Mouse (Mus musculus): ENCODE data around the gene St6galnac3.

The St6galnac3 gene

DNA sequence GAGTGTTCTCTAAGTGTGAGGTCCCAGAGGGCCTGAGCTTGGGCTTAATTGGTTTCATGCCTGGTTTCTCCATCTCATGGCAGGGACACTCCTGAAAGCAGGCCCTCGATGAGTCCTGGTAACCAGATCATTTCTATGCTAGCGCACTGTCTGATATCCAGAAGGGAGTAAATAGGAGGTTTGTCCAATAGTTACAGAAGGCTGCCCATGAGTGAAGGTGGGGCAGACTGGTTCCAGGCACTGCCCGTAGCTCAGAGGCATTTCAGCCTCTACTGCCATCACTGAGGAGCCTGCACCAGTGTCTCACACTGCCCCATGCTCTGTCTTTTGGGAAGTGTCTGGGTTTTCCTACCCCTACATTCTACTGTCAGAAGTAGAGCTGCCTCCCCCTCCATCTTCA, 72.1 kb downstream of the St6galnac3 start:
- DNase-seq (ENCODE audit: inconsistent ontology term) = no peak

DNA sequence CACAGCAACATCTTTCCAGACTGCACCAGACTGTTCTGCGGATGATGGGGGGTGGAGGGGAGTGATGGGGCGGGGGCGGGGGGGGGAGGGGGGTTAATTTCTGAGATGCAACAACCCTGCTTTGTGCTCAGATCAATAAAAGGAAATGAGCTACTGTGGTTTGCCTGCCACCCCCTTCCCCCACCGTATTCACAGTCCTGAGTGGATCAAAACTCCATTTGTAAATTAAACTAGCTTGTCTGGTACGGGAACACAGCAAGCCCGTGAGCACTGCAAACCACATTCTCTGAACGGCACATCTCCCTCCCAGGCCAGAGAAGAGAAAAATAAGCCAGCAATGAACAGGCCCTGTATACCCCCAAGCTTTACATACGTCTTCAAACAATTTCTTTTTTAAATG, 76.3 kb downstream of the St6galnac3 start:
- no peak for DNase-seq (ENCODE audit: inconsistent ontology term)

GRCm38 (mm10) chr3:153645803-153646202, 79.2 kb downstream of the St6galnac3 start:
- DNase-seq (ENCODE audit: inconsistent ontology term) = no peak

DNA sequence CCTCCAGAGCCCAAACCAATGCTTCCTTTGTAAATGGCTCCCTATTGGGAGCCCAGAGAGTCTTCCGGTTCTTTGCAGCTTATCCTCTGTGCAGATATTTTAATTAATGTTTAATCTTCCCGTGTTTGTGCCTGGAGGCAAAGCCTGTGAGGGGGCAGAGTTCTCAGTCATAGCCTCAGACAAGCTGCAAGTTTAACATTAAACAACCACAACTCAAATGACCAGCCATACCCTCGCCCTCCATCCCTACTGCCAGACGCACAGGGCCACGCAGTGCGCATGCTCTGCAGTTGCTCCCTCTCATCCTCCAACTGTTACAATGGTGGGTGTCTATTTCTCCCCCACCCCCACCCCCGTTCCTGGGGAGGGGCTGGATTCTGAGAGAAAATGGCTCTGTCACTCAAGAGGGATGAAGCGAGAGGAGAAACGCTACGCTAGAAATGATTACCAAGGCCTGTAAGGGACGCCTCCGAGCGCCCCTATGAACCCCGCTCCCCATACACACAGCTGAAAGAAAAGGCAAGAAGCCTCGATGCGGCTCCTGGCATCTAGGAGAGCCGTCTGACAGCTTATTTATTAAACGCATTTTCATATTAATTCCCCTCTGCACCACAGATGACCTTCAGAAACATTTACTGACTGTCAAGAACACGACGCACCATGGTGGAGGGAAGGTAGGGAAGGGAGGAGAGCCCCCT, 81.0 kb downstream of the St6galnac3 start:
- DNase-seq (ENCODE audit: inconsistent ontology term) = no peak

DNA sequence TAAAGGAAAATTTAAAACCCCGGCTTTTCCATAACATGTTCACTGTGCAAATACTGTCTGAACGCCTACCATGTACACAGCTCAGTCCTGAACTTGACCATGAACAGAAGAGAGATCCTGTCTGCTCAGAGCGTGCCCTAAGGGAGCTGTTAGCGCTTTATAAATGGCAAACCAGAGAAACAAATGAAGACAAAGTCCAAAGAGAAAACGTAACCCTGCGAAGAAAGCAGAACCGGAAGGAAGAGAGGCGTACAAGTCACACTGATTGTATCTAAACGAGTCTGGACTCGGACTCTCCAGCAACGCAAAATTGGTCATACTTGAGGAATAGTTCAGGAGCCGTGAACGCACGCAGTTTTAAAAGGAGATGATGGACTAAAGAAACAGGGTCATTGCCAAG, 82.1 kb downstream of the St6galnac3 start:
- DNase-seq (ENCODE audit: inconsistent ontology term) = no peak

GRCm38 (mm10) chr3:153641805-153642204, 83.2 kb downstream of the St6galnac3 start:
- no peak for DNase-seq (ENCODE audit: inconsistent ontology term)

- DNase-seq (ENCODE audit: inconsistent ontology term) = no peak
Observed at GRCm38 (mm10) chr3:153637336-153637735, 87.6 kb downstream of the St6galnac3 start.

DNA sequence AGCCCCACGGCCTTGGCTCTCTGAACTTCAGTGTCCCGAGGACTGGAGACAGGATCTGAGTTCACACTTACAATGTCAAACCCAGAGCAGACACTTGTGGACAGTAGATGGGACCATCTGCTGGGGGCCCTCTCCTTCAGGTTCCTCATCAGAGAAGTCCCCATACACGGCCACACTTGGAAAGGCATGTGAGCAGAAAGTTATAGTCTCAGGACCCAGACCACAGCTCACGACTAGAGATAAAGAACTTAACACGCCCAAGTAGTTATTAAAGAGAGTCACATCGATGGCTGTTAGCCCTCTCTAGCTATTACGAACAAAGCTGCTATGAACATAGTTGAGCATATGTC, 88.2 kb downstream of the St6galnac3 start:
- no peak for DNase-seq (ENCODE audit: inconsistent ontology term)

- DNase-seq (ENCODE audit: inconsistent ontology term) = peak; percentile 82
Observed at GRCm38 (mm10) chr3:153636094-153636803, 88.7 kb downstream of the St6galnac3 start.

- no peak for DNase-seq (ENCODE audit: inconsistent ontology term)
Observed at GRCm38 (mm10) chr3:153631988-153632672, 92.8 kb downstream of the St6galnac3 start.

DNA sequence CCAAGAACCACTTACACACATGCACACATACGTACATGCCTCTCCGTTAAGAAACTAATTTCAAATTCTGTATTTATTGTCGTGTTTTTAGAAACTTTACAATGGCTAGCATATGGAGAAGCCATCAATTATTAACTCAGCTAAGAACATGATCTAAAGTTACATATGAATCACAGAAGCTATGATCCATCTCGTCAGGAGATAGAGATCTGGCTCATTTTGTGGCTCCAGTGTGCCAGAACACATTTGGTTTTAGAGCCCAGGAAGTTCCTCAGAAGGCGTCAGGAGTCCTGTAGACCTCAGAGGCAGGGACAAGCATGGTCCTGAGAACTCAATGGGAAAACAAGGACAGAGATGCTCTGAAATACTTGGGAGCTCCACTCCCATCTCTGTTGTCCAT, 98.7 kb downstream of the St6galnac3 start:
- no peak for DNase-seq (ENCODE audit: inconsistent ontology term)

- no peak for DNase-seq (ENCODE audit: inconsistent ontology term)
Observed at GRCm38 (mm10) chr3:153618976-153619375, 106.0 kb downstream of the St6galnac3 start.

DNA sequence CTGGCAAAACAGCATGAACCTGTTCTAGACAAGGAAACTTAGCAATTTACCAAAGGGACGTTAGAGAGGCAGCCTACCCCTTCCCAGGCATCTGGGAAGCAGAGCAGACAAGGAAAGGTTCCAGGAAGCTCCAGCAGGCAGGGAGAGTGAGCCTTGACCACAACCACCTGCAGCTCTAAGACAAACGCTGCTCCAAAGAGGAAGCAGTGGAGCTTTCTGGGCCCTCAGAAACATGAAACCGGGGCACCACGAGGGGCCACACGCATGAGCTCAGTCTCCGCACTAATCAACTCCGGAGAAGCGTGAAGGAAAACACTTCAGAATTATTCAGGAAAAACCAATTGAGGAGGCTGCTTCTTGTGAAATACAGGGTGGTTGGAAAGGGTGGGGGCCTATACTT, 108.1 kb downstream of the St6galnac3 start:
- DNase-seq (ENCODE audit: inconsistent ontology term) = peak; percentile 16

GRCm38 (mm10) chr3:153610239-153610638, 114.7 kb downstream of the St6galnac3 start:
- DNase-seq (ENCODE audit: inconsistent ontology term) = no peak

DNA sequence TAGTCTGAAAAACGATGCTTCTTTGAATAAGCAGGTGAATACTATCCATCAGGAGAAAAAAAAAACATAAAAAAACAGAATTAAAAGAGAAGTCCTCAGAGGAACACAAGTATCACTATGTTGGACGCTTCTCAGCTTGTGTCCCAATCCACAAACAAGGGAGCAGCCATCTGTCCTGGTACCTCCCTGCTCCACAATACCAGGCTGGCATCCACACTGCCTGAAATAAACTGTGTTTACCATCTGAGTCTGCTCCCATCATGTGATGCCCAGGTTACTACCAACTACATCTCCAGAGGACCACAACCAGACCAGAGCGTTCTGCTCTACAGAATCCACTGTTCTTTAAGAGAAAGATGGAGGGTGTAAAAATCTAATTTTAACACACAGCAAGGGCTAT, 118.6 kb downstream of the St6galnac3 start:
- DNase-seq (ENCODE audit: inconsistent ontology term) = no peak

DNA sequence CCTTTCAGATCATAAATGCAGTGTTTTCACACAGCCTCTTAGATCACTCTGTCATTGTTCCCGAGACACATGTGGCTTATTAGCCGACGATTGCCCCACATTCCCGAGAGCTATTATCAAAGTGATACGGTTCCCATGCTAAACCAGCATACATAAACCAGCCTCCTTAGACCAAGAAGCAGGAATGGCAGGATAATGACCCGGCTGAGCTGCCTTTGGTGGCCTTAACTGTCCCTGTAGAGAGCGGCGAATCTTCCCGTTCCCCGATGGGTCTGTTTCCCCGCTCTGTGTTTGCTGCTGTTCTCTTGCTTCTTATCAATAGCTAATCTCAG, 119.2 kb downstream of the St6galnac3 start:
- no peak for DNase-seq (ENCODE audit: inconsistent ontology term)

- DNase-seq (ENCODE audit: inconsistent ontology term) = no peak
Observed at GRCm38 (mm10) chr3:153605089-153605766, 119.7 kb downstream of the St6galnac3 start.

- DNase-seq (ENCODE audit: inconsistent ontology term) = no peak
Observed at GRCm38 (mm10) chr3:153599179-153599578, 125.8 kb downstream of the St6galnac3 start.

DNA sequence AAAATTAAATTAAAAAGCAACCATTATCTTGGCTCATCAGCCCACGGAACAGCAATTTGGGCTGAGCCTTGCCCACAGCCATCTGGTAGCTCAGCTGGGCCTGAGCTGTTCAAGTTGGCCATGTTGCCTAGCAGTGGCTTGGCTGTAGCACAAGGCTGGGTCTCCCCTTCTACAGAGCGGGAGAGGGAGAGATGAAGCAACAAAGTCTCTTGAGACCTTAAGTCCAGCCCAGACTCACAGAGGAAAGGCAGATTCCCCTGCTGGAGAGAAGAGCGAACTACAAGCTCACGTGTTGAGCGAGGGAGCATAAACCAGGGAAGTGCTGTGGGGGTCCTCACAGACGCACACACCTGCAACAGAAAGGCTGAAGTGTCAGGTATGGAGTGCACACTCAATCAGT, 126.3 kb downstream of the St6galnac3 start:
- DNase-seq (ENCODE audit: inconsistent ontology term) = no peak

DNA sequence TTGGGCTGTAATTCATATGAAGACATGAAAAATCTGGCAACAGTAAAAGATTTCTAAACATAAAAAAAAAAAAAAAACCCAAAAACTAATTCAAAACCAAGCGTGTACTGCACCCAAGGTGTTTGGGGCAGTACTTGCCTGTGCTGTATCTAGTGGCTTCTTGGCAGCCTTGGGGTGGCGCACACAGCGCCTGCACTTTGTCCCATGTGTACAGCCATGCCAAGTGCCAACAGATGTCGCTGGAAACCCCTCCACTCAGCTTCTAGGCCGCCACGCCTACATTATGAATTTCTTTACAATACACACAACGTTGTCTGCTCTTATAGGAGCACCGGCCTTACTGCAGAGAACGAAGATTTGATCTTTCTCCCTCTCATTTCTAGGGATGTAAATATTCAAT, 130.4 kb downstream of the St6galnac3 start:
- DNase-seq (ENCODE audit: inconsistent ontology term) = no peak

GRCm38 (mm10) chr3:153593978-153594377, 131.0 kb downstream of the St6galnac3 start:
- DNase-seq (ENCODE audit: inconsistent ontology term) = no peak

- DNase-seq (ENCODE audit: inconsistent ontology term) = no peak
Observed at GRCm38 (mm10) chr3:153593103-153593502, 131.9 kb downstream of the St6galnac3 start.

Data from Muller cell, postnatal 12 days (primary cell).